Mouse (Mus musculus) embryo, embryonic 11.5 days (tissue): ENCODE measurements around the gene Atf6.

ENCODE experiments used
- DNase-seq: peaks from one replicate; pipeline ENCODE4 v3.0.0-alpha.2; 2012; ENCODE audit warnings: low read depth, low spot score

Atf6 gene

DNA sequence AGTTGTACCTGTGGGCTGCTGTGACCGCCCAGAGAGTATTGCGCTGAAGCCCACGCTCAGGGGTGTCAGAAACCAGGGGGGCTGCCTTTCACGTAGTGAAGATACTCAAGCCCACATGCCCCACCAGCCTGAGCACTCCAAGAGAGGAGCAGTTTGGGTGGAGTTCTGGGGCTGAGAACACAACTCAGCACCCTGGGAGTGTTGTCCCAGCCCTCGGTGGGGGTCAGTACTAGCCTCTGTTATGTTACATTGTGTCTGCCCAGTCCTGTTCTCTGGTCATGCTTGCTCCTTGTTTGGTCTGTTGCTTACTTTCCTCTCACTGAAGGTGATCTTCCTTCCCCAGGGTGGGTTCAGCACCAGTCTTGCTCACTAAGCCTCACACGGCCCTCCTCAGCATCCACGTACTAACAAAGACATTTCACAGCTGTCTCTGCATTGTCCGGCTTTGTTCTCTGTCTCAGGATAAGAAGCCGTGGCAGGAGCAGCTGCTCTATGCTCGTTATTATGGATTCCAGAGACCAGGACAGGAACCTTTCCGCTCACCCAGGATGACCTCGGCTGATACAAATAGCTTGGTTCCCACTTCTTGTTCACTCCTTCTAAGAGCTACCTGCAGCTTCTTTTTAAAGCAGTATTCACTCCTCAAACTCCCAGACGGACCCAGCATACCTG is 209.8 kb downstream of the Atf6 start:
- DNase-seq: no peak

DNA sequence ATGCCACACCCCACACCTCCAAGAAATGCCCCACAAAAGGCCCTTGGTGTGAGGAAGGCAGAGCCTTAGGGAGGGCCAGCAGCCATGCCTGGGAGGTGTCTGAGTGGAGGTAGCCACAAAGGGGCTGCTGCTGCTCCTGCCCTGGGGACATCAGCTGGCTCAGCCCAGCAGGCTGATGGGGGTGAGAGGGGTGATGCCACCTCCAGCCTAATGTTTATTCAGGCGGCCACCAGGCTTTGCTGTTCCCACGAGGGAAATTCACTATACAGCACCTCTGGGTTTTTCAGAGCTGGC is 210.4 kb downstream of the Atf6 start:
- no peak for DNase-seq

DNA sequence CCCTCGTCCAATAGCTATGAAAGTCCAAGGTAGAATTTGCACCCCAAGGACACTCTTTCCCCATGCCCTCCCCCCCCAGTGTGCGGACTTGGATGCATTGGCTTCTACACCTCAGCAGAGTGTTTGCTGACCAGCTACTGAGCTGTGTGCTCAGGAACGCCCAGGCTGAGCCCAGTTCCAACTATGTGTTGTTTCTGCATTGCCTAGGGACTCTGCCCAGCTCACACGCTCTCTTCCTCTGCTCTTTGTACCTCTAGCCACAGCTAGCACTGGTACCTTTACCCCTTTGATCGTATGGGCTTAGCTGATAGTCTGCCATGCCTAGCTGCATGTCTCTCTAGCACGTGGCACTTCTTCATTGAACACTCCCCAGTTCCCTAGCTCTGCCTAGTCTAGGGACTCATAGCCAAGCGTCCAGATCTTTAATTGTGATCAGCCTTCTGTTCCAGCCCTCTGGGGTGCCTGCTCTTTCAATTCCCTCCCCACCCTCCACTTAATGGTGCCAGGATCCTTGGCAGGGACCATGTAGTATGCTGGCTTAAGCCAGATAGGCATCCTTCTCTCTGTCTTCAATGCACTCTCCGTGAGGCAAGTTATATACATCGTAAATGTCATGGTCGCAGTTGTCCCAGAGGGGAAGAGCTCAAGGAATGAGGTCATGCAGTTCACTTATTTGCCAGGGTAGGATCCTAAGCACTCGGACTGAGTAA is 210.9 kb downstream of the Atf6 start:
- DNase-seq: no peak

DNA sequence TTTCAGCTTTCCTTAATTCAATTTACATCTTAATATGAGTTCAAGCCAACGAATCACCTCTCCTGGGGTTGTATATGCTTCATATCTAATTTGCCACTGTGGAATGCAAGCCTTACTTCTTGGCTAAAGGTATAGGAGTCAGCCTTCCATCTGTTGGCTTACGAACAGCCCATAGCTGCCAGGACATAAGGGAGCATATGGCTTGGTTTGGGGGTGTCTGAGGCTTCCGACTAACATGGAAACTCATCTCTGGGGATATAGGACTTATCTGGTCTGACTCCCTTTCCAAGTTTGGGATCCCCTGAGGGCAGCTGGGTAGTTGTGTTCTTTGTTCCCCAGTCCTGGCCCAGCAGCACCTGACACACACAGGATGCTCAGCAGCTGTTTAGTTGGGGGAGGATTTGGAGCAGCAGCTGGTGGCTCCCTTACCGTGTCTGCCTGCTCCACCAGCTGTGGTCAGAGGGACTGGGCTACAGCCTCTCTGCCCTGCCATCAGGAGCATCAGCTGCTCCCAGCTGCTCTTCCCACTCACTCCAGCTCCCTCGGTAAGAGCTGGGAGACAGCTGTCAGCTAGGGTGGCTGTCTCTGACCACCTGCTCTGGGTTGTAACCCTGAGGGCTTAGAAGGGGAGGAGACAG is 212.2 kb downstream of the Atf6 start:
- peak; percentile 17 for DNase-seq
